Mouse (Mus musculus) forelimb bud, embryonic 11.5 days (tissue): ENCODE measurements around the gene Ece1.
"Not testable (repeated sequence)": the region's sequence is repeated elsewhere in the genome, so short reads cannot be mapped to it uniquely, and the experiment has no call there.

Experiments used
- DNase-seq: peaks from one replicate; pipeline ENCODE4 v3.0.0-alpha.2; 2012; ENCODE audit warnings: low read depth, low spot score

Gene Ece1

DNA sequence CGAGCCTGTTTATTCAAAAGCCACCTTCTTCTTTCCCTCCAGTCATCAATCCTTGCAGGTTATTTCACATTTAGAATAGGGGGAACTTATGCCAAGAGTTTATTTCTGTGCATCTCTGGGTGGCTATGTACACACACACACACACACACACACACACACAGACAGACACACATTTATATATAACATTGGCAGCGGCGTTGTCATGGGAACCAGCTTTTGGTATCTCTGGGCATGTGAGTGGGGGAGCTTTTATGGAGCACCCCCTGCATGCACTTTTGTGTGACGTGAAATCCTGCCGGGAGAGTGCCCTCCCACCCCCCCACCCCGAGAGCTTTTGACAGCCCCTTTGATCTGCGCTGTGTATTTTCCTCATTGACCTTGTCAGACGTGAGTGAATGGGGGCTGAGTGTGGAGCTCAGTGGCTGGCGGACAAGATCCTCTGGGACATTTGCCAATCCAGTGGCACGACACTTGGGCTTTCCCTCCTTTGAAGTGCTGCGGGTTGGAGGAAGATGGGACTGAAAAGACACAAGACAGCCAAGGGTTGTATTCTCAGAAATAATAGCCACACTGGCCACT, 117.1 kb downstream of the Ece1 start:
- DNase-seq = not testable (repeated sequence)

- DNase-seq = no peak
These were observed 120.8 kb downstream of the Ece1 start for GRCm38 (mm10) chr4:137982869-137983268.

DNA sequence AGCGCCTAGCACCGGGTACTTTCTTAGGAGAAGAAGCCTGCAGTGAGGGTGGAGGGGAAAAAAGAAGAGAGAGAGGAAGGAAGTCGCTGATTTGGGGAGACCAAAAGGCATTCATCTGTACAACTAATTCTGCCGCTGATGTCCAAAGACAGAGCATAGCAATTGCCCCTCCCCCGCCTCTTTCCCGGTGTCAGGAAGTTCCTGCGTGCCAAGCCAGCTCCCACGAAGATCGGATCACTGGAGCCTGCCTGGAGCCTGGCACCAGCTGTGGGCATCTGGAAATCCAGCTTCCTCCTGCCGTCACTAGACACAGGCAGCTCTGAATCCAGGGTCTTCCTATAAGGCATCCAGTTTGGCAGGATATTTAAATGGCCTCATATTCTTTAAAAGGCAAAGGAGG, 122.2 kb downstream of the Ece1 start:
- DNase-seq = no peak

DNA sequence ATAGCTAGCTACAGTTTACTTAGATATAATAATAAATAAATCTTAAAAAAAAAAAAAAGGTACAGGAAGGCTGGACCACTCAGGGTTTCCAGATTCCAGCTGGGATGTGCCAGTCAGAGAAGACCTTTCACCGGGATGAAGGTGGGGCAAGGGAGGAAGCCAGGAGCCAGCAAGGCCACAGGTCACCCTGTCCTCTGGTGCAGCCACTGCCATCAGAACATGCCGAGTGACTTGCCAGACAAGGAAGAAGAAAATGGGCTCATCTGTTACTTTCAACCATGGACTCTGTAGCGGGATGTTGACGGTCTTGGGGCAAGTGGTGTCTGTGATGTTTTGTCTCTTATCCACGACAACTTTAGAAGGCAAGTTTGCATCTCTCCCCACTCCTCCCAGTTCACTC, 122.7 kb downstream of the Ece1 start:
- DNase-seq = no peak

- DNase-seq = no peak
These were observed 127.4 kb downstream of the Ece1 start for GRCm38 (mm10) chr4:137989426-137989825.

GRCm38 (mm10) chr4:137990433-137990832, 128.4 kb downstream of the Ece1 start:
- no peak for DNase-seq

DNA sequence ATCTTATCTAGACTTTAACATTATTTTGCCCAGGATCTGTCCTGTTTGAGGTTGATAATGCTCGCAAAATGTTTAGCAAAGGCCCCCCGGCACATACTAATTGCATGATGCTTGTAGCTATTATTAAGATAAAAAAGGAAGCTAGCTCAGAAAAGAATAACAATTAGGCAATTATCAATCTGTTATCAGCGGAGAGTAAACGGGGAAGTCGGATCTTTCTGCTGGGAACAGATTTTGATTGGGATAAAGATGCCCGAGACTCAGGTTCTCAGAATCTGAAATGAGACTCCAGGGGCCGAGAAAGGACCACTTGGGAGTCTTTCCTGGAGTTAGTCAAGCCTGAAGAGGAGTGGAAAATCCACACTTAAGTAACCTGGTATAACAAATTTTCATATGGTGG, 129.2 kb downstream of the Ece1 start:
- no peak for DNase-seq

DNA sequence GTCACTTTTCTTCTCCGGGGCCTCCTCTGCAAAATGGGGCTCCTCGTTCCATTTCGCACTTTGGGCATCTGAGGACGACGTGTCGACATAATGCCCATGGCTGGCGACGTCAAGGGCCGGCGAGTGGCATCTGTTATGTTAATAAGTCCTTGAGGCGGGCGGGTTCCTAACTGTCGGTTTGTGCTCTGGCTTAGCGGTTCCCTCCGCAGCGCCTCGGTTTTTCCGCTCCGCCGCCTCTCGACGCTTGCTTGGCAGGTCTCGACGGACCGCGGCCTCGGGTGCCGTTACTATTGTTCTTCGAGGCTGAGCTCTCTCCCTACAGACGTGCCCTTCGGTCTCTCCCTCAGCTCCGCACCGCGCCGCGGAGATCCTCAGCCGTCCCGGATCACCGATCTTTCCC, 130.9 kb downstream of the Ece1 start, which contains the start of gene Eif4g3:
Gene Eif4g3, plus strand, starts transcription at position 133 of the 400 bp plus-strand sequence.
- DNase-seq = no peak

- DNase-seq = peak; percentile 97
These were observed 131.3 kb downstream of the Ece1 start for GRCm38 (mm10) chr4:137993291-137993758.

GRCm38 (mm10) chr4:137993821-137994561, 132.0 kb downstream of the Ece1 start:
- peak; percentile 13 for DNase-seq

- DNase-seq = no peak
These were observed 132.7 kb downstream of the Ece1 start for GRCm38 (mm10) chr4:137994562-137995336.

GRCm38 (mm10) chr4:137995399-137995798, 133.4 kb downstream of the Ece1 start:
- DNase-seq = no peak

GRCm38 (mm10) chr4:137998232-137998631, 136.2 kb downstream of the Ece1 start:
- no peak for DNase-seq

DNA sequence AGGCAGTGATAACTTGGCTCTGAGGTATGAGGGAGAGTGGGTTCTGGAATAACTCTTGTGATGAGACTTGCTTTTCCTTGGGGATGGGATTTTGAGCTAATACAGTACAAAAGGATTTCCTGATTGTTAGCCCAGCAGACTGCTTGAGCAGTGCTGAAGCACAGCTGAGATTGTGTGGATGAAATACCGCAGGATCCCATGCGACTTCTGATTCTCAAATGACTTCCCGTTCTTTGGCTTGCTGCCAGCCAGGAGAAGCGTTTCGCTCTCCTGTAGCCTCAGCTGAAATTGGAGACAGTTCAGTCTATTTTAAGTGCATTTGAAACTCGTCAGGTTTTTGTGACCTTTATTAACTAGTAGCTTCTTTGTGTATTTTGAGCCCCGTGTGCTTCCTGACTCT, 138.6 kb downstream of the Ece1 start:
- DNase-seq = peak; percentile 21

GRCm38 (mm10) chr4:138003909-138004610, 142.0 kb downstream of the Ece1 start:
- DNase-seq = no peak

DNA sequence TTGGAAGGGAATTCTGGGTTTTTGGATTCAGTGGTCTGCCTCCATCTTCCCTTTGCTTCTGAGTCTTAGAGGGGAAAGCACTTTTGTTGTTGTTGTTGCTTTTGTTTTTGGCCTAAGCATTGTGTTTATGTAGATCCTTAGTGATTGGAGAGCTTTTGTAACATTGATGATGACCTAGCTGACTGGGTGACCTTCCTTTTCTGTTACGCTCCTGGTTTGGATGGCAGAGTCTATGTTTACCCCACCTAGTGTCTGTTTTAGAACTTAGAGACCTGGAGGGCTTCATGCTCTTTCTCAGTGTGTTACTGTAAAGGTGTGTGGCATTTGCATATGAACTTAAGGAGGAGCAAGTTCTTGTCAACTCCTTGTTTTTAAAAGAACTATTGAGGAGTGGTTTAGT, 143.7 kb downstream of the Ece1 start:
- DNase-seq = no peak

GRCm38 (mm10) chr4:138006951-138007613, 145.0 kb downstream of the Ece1 start:
- no peak for DNase-seq

DNA sequence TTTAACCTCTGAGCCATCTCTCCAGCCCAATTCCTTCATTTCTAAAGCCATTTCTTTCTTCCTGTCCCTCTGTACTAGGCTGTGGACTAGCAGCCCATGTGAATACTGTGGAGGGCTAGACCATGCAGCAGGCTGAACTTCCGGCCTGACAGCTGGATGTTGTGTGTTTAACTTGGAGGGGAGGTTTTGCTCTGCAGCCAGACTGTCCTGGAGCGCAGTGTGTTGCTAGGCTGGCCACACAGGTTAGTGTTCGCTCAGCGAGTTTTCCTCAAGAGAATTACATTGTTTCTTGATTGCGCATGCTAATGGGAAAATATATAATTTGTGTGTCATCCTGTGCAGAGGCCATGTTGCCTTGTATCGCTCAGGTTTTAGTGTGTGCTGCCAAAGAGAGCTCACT, 146.6 kb downstream of the Ece1 start:
- no peak for DNase-seq

- DNase-seq = no peak
These were observed 147.9 kb downstream of the Ece1 start for GRCm38 (mm10) chr4:138009786-138010502.

DNA sequence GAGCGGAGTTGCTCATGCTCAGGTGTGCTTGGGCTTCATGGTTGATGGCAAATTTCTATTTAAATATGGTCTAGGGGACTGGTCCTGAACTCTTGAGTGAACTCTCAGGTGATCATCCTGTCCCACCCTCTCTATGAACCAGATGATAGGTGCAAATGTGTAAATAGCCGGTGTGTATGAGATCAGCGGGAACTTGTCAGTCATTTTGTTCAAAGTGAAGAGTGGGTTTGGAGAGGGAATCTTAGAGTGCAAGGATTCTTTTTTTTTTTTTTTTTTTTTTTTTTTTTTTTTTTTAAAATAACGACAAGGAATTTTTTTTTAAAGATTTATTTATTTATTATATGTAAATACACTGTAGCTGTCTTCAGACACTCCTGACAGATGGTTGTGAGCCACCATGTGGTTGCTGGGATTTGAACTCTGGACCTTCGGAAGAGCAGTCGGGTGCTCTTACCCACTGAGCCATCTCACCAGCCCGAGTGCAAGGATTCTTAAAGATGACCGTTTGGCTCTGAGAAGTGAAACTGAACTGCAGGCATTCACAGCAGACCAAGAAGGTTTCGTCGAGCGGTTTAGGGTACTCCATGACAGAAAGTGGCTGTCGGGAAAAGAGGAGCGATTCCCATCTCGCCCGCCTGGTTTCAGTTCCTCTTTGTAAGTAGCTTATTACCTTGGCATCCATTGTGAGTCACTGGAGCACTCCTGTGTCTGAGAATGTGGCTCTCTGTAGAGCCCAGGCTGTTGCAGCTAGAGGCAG, 151.9 kb downstream of the Ece1 start:
- no peak for DNase-seq
